Mouse (Mus musculus) yolk sac, embryonic 10.5 days (tissue): ENCODE results near the gene Gm21970.

Experiments
- DNase-seq: peaks from one replicate; pipeline ENCODE4 v3.0.0-alpha.2; 2017; ENCODE audit warnings: low spot score

The Gm21970 gene

DNA sequence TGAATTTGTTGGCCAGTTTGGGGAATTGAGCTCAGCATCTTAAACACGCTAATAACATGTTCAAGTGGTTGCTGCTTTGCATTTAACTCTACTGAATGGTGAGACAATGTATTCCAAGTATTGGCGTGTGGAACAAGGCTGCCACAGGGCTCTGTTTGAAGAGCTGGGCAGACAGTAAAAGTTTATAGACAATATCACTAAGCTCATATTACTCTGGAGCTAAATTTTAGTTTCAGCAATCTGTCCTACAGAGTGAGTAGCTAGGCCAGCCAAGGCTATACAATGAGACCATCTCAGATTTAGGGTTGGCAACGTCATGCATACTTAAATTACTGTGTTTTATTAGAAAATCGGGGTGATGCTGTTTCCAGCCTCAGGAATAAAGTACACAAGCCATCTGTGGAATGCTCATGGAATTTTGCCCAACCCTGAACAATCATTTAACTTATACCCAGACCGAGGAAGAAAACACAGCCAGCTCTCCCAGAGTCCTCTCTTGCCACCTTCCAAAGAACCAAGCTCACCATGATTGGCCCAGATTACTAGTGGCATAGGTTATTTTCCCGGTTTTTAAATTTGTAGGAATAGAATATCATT lies 10.1 kb downstream of the Gm21970 start:
- DNase-seq = no peak

GRCm38 (mm10) chr16:91403784-91404183 lies 12.3 kb downstream of the Gm21970 start:
- no peak for DNase-seq

- no peak for DNase-seq
Measured at GRCm38 (mm10) chr16:91404187-91404586, 12.7 kb downstream of the Gm21970 start.

DNA sequence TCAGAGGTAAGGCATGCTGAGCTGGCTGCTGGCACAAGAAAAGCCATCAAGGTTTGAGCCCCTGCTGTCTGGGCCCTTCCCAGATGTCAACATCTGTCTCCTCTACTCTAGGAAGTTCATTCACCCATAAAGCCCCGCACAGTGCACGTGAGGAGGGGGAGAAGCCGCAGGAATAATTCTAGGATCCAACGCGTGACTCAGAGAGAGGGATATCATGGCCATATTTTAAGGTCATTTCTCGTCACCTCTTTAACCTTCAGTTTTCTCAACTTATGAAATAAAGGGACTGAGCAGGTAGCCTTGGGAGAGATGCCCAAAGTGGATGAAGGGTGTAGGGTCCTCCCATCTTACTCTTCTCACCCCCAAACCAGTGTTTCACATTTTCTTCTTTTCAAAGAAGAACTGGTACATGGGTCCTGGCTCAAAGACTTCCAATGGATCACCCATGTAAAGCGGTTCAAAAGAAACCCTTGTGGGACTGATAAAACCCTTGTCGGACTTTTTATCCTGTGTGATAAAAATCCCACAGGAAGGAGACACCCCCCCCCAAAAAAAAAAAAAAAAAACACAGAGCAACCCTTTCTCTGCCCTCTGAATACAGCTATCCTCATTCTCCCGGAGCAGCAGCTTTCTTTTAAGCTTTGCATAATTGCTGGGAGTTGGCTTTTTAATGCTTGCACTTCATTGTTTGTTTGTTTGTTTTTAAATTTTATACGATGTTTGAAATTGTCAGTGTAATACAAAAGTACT lies 13.5 kb downstream of the Gm21970 start:
- DNase-seq = no peak

GRCm38 (mm10) chr16:91405640-91406584 lies 14.4 kb downstream of the Gm21970 start, which contains the start of gene Il10rb:
TSS of gene Il10rb (plus strand) at chr16:91406164.
- DNase-seq = peak; percentile 60

DNA sequence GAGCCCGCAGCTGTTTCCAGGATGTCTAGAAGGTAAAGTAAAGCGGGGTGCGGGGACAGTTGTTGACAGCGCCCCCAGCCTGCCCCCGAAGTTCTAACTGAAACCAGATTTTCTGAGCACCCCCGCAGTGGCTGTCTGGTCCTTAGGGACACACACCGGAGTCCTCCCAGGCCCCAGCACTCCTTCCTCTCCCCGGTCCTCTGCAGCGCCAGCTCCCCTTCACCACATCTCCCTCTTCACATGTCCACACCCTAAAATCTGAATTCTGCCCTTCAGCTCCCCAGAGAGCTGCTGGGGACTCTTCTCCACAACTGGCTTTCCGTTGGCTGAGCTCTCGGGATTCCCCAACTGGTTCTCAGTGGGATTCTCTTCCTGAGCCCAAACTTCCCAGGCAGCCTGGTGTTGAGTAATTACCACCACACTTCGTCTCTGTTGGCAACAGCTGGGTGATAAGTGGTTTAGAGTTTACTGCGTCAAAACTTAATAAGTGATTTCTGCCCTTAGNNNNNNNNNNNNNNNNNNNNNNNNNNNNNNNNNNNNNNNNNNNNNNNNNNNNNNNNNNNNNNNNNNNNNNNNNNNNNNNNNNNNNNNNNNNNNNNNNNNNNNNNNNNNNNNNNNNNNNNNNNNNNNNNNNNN lies 15.2 kb downstream of the Gm21970 start:
- no peak for DNase-seq

- DNase-seq = peak; percentile 76
Measured at GRCm38 (mm10) chr16:91413102-91413844, 21.8 kb downstream of the Gm21970 start.

DNA sequence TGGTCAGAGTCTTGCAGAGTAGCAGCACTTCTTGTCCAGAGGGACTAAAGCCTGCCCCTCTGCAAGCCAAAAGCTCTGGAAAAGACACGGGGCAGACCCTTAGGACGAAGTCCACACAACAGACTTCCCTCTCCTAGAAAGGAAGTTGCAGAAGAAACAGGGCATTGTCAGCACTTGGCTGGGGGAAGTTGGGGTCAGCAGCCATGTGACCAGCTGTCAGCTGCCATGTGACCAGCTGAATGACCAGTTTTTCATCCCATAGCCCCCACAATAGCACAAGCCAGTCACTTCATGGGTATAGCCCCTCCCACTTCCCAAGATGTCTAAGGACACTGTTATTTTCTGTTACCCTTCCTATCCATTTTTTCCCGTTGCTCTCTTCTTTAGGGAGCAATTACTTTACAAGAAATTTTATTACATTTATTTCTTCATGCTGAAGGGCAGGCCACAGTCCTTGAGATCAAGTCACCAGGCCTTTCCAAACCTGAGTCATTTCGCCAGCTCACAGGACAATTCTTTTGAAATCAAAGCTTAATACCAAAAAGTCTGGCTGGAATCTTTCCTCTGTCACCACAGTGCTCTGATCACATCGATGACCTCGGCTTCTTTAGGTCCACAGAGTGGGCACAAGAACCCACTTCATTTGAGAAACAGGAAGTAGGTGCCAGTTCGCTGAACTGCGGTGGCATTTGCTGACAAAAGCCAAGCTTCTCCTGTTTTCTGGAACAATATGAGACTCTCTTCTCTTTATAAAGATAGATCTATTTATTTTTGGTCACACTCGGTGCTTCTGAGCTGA lies 24.1 kb downstream of the Gm21970 start:
- DNase-seq = peak; percentile 50

DNA sequence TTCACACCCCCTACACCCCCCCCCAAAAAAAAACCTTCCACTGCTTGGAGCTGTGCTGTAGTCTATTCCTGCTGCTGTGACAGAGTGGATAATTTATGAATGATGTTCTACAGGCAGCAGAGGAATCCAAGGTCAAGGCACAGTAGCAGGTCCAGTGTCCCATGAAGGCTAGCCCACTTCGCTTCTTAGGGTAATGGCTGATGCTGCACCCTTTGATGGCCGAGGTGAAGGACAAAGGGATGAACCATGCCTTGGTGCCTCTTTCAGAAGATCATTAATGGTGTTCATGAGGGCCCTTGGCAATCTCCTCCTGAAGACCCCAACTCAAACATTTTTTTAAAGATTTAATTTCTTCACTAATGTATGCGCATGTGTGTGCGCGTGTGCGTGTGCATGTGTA lies 24.8 kb downstream of the Gm21970 start:
- no peak for DNase-seq

- no peak for DNase-seq
Measured at GRCm38 (mm10) chr16:91416938-91417337, 25.4 kb downstream of the Gm21970 start.

DNA sequence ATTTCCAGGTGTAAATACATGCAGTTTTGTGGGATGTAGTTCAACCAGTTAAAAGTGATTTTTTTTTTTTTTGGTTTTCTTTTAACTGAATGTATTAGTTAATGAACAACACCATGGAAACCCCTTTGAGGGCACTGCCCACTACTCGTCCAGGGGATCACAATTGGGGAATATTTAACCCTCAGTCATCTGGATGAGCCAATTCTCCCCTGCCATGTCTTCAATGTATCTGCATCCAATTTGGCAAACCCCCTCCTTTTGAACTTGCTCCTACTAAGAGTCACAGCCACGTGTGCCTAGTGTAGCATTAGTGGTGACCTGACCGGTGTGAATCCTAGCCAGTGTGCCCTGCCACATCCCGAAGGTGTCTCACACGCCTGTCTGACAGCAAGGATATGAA lies 27.0 kb downstream of the Gm21970 start:
- DNase-seq = no peak

GRCm38 (mm10) chr16:91425816-91426215 lies 34.3 kb downstream of the Gm21970 start:
- DNase-seq = no peak

- DNase-seq = no peak
Measured at GRCm38 (mm10) chr16:91426586-91426985, 35.1 kb downstream of the Gm21970 start.

DNA sequence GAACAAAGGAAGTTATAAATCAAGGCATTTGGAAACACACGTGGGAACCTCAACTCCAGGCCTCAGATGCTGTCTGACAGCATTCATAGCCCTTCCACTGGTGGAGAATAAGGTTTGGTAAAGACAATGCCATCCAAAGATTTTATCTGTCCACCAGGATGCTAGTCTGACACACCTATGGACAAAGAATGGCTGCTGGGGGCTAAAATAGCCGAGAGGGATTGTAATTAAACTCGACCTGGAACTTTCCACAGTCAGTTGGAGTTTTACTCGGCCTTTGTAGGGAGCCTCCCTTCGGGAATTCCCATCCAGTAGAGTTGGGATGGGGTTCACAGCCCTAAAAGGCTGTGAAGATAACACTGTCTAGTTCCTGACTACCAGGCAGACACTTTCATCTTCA lies 35.9 kb downstream of the Gm21970 start:
- no peak for DNase-seq

DNA sequence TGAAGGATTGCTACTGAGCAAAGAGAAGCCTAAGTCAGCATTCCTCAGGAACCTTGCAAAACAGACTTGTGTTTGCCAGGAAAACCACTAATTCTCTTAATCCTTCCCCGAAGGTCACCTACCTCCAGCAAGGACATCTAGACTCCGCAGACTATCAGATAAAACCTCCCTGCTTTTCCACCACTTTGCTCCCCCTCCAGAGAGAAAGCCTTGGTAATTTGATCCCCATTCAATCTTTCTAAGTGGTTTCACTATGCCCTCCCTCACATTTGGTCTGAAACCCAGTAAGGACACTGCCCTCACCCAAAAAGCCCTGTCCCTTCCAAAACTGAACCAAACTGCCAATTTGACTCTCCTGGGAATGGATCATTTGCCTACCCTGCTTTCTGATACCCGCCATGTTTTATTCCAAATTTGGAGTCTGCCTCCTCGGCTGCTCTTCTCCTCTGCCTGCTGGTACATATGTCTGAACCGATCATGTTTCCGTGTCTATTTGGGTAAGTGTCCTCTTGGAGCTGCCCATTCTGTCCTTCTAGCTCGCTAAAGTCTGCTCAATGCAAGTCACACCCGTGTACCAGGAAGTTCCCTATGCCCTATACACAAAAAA lies 36.8 kb downstream of the Gm21970 start:
- DNase-seq = peak; percentile 48

GRCm38 (mm10) chr16:91432720-91433328 lies 41.3 kb downstream of the Gm21970 start:
- no peak for DNase-seq

GRCm38 (mm10) chr16:91433329-91433933 lies 41.9 kb downstream of the Gm21970 start:
- no peak for DNase-seq

GRCm38 (mm10) chr16:91434119-91434518 lies 42.6 kb downstream of the Gm21970 start:
- DNase-seq = no peak

- no peak for DNase-seq
Measured at GRCm38 (mm10) chr16:91438081-91438480, 46.6 kb downstream of the Gm21970 start.
